Mouse (Mus musculus) forebrain, embryonic 11.5 days (tissue): ENCODE results near the gene Gm9495. TPM values are rescaled to one million over a fixed set of nuclear protein-coding genes. Genes with fewer than 3 reads are reported as not detected.
"Not testable (repeated sequence)": the region's sequence is repeated elsewhere in the genome, so short reads cannot be mapped to it uniquely, and the experiment has no call there.

Source experiments
- ATAC-seq: fragments of 200-750 bp; cut with Nextera tagmentation; replicated peaks from 2 replicates; pipeline ENCODE4 v1.8.0; 2017; ENCODE audit warnings: moderate TSS enrichment; ENCODE audit not compliant: low FRiP score
- DNase-seq: peaks from one replicate; pipeline ENCODE4 v3.0.0-alpha.2; 2017; ENCODE audit warnings: low spot score
- H3K27ac ChIP-seq: fragments of 300-500 bp; sonication (generic); 2 replicates; pipeline ENCODE4 v1.5.1; 2014; ENCODE audit warnings: low read depth, low read length
- H3K27me3 ChIP-seq: fragments of 300-500 bp; sonication (generic); 2 replicates; pipeline ENCODE4 v1.6.1; 2014; ENCODE audit warnings: mild to moderate bottlenecking, low read length, mixed read lengths; ENCODE audit not compliant: control insufficient read depth, insufficient read depth
- H3K36me3 ChIP-seq: fragments of 300-500 bp; sonication (generic); 2 replicates; pipeline ENCODE4 v1.6.1; 2014; ENCODE audit warnings: mild to moderate bottlenecking, low read length, moderate library complexity, mixed read lengths; ENCODE audit not compliant: control insufficient read depth, insufficient read depth
- H3K4me1 ChIP-seq: fragments of 300-500 bp; sonication (generic); replicated peaks from 2 replicates; pipeline ENCODE4 v1.6.1; 2014; ENCODE audit warnings: low read length, mixed read lengths; ENCODE audit not compliant: control insufficient read depth, insufficient read depth
- H3K4me2 ChIP-seq: fragments of 300-500 bp; sonication (generic); 2 replicates; pipeline ENCODE4 v1.6.1; 2014; ENCODE audit warnings: low read depth, mild to moderate bottlenecking, low read length, moderate library complexity, mixed read lengths; ENCODE audit not compliant: severe bottlenecking
- H3K4me3 ChIP-seq: fragments of 300-500 bp; sonication (generic); 2 replicates; pipeline ENCODE4 v1.5.1; 2014; ENCODE audit warnings: low read depth, low read length
- H3K9ac ChIP-seq: fragments of 300-500 bp; sonication (generic); 2 replicates; pipeline ENCODE4 v1.6.1; 2014; ENCODE audit warnings: low read length
- H3K9me3 ChIP-seq: fragments of 300-500 bp; sonication (generic); 2 replicates; pipeline ENCODE4 v1.6.1; 2016; ENCODE audit warnings: low read length, mixed read lengths; ENCODE audit not compliant: control insufficient read depth
- WGBS: fragments of 180-500 bp; shearing (Covaris S2); extraction: QIAGEN DNeasy Blood & Tissue Kit; methylation state at CpG from one replicate; pipeline ENCODE4 v1.1.7; 2014; 5-methylcytosine and 5-hydroxymethylcytosine counted together
- polyA plus RNA-seq: library from polyadenylated mRNA; unstranded; fragments of >200 nt; fragmentation: Nextera tagmentation; extraction: Ambion mirVana; gene quantifications from 2 replicates; pipeline ENCODE4 v1.2.1, GENCODE M21; 2014

Gm9495 gene
- not detected in 2 replicates for polyA plus RNA-seq

DNA sequence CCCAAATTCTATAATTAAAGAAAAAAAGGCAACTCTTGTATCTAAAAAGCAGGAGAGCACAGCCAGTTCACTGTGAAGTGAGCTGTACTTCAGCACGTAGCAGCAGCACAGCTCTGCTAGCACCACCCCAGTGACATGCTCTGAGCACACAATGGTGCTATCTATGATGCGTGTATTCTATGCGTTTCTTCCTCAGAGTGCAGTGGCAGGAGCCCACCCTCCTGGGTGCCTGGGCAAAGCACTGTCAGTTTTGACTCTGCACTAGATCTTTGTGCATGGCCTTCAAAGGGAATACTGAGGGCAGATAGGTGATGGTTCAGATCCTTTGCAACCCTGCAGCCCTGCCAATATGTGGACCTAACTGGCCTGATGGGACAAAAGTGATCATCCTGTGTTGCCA lies at the start of gene Gm9495:
TSS of gene Gm9495 (minus strand) at position 101 of the 400 bp plus-strand sequence.
- not testable (repeated sequence) for H3K36me3 ChIP-seq, H3K9me3 ChIP-seq, H3K9ac ChIP-seq, H3K27me3 ChIP-seq, DNase-seq, H3K4me3 ChIP-seq, H3K27ac ChIP-seq, H3K4me2 ChIP-seq, ATAC-seq, H3K4me1 ChIP-seq
- WGBS: 97% methylated on average over 1 of the region's 3 CpGs

- not testable (repeated sequence) for H3K4me1 ChIP-seq, ATAC-seq, H3K4me2 ChIP-seq, H3K9me3 ChIP-seq, H3K27ac ChIP-seq, H3K27me3 ChIP-seq, H3K4me3 ChIP-seq, DNase-seq, H3K9ac ChIP-seq, H3K36me3 ChIP-seq
- WGBS: 71% methylated on average over 2 of the region's 3 CpGs
Observed at GRCm38 (mm10) chr8:69474946-69475345, 21.6 kb upstream of the Gm9495 start.

GRCm38 (mm10) chr8:69420018-69420417 lies 33.3 kb downstream of the Gm9495 start:
- not testable (repeated sequence) for H3K9me3 ChIP-seq, ATAC-seq
- 75% methylated on average over 2 of the region's 3 CpGs for WGBS

DNA sequence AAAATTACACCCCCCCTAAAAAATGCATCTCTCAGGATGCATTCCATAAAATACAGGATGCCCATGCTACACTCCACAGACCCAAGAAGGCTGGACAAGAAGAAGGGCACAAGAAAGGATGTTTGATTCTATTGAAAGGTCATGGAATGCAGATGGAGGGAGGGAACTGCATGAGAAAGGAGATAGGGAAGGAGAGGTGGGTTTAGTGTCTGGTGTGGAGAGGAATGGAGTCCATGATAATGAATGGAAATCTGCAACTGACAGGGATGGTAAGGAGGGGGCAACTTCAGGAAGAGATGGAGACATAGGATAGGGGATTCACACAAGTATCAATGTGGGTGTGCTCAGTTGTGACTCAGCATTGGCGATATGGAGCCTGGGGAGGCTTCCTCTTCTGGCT lies 39.0 kb downstream of the Gm9495 start:
- DNase-seq (no peak), ATAC-seq (no peak)
- Histone ChIP-seq H3K4me1 (no peaks in the 10 kb centered on the region), H3K9ac (no peak overlapping the region), H3K4me3 (no peak overlapping the region), H3K4me2 (no peak overlapping the region), H3K9me3 (no peaks in the 10 kb centered on the region), H3K36me3 (no peaks in the 10 kb centered on the region), H3K27me3 (no peaks in the 10 kb centered on the region), H3K27ac (no peak overlapping the region)
- 89% methylated on average over 1 of the region's 1 CpGs for WGBS

More at GRCm38 (mm10) chr8:69420018-69420417, 33.3 kb downstream of the Gm9495 start:
- not testable (repeated sequence) for H3K36me3 ChIP-seq, H3K4me1 ChIP-seq, H3K27ac ChIP-seq, H3K27me3 ChIP-seq, H3K4me2 ChIP-seq, H3K4me3 ChIP-seq, DNase-seq, H3K9ac ChIP-seq

GRCm38 (mm10) chr8:69404768-69405167 lies 48.6 kb downstream of the Gm9495 start:
- Histone ChIP-seq H3K36me3 (no peaks in the 10 kb centered on the region), H3K4me1 (no peaks in the 10 kb centered on the region), H3K4me3 (no peak overlapping the region), H3K9me3 (no peaks in the 10 kb centered on the region; the same call in 1 of the 2 replicates), H3K9ac (no peak overlapping the region), H3K27ac (no peak overlapping the region), H3K27me3 (no peaks in the 10 kb centered on the region), H3K4me2 (no peak overlapping the region)
- no peak for ATAC-seq
- WGBS: 92% methylated on average over 6 of the region's 6 CpGs
- DNase-seq: no peak

DNA sequence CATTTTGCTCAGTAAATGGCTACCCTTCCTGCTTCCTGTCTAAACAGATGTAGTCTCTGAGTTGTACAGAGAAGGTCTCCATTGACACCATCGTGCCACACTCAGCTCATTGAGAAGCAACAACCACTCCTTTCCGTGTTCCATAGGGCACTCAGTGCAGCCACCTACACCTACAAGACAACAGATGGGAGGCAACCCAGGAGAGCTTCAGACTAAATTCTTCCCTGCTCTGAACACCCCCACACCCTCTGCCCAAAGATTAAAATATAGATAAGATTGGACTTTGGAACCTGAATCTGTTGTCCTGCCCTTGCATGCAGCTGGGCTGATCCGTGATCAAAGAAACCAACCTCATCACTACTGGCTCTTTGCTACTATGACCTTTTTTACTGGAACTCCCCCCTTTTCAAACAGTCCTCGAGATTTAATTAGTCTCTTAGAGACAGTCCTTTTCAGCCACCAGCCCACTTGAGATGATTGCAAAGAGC lies 53.4 kb downstream of the Gm9495 start:
- DNase-seq: no peak
- no peaks in the 10 kb centered on the region; the same call in 1 of the 2 replicates for H3K9me3 ChIP-seq
- H3K27ac ChIP-seq: no peak overlapping the region
- H3K4me2 ChIP-seq: no peak overlapping the region
- no peaks in the 10 kb centered on the region for H3K27me3 ChIP-seq
- no peak for ATAC-seq
- no peaks in the 10 kb centered on the region for H3K36me3 ChIP-seq
- peak overlapping the region; percentile 59 for H3K9ac ChIP-seq
- 70% methylated on average over 4 of the region's 4 CpGs for WGBS
- H3K4me1 ChIP-seq: no peaks in the 10 kb centered on the region
- peak overlapping the region; percentile 41 for H3K4me3 ChIP-seq

- H3K9ac ChIP-seq: peak overlapping the region; percentile 59
- H3K4me1 ChIP-seq: no peaks in the 10 kb centered on the region
- ATAC-seq (peak; percentile 25), DNase-seq (peak; percentile 67)
- H3K27ac ChIP-seq: no peak overlapping the region
- H3K4me2 ChIP-seq: peak overlapping the region; percentile 60
- H3K27me3 ChIP-seq: no peaks in the 10 kb centered on the region
- H3K9me3 ChIP-seq: no peaks in the 10 kb centered on the region; the same call in 1 of the 2 replicates
- H3K36me3 ChIP-seq: no peaks in the 10 kb centered on the region
- WGBS: 14% methylated on average over 42 of the region's 43 CpGs
- H3K4me3 ChIP-seq: peak overlapping the region; percentile 41
Observed at GRCm38 (mm10) chr8:69399181-69399955, 54.0 kb downstream of the Gm9495 start.

DNA sequence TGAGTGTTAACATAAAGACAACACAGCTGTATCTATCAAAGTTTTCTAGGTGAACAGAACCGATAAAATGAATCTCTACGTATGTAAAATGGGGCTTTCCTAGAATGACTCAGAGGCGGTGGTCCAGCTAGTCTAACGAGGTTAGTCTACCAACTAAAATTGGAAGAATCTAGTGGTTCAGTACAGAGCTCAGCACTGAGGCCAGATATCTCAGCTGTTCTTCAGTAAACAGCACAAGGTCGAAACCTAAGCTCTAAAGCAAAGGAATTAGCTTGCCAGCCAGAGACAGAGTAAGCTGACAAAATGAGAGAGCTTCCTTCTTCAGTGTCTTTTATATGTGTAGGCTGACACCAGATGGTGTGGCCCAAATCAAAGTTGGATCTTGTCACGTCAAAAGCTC lies 57.2 kb downstream of the Gm9495 start:
- no peak overlapping the region for H3K9ac ChIP-seq
- no peak overlapping the region for H3K4me2 ChIP-seq
- 0 out of 2 replicates have a peak, but pooled peaks cover 1% of the 10 kb centered on the region for H3K4me1 ChIP-seq
- DNase-seq (no peak), ATAC-seq (no peak)
- peaks cover 8% of the 10 kb centered on the region; the same call in 1 of the 2 replicates for H3K9me3 ChIP-seq
- WGBS: 79% methylated on average over 6 of the region's 6 CpGs
- no peak overlapping the region for H3K27ac ChIP-seq
- no peaks in the 10 kb centered on the region for H3K27me3 ChIP-seq
- peaks cover 10% of the 10 kb centered on the region; the same call in 1 of the 2 replicates for H3K36me3 ChIP-seq
- no peak overlapping the region for H3K4me3 ChIP-seq
